Mouse (Mus musculus): ENCODE measurements around the gene 4931423N10Rik. TPM values are rescaled to one million over a fixed set of nuclear protein-coding genes. Genes with fewer than 3 reads are reported as not detected.

4931423N10Rik gene
- polyA plus RNA-seq (2015; fragmentation: Nextera tagmentation; extraction: Ambion mirVana) = 0.11 TPM in 1 of 2 replicates, not detected in the other

GRCm38 (mm10) chr2:23207070-23207526, at the start of gene 4931423N10Rik:
Gene 4931423N10Rik (plus strand): TSS chr2:23207476.

Other genes starting within 250 kb of the 4931423N10Rik start
- gene Abi1, start 167.2 kb upstream of the 4931423N10Rik start, polyA plus RNA-seq (2015; fragmentation: Nextera tagmentation; extraction: Ambion mirVana) = 45.7 and 46.6 TPM in 2 replicates
- 35.7 and 45.8 TPM in 2 replicates for gene Acbd5, start 139.3 kb upstream of the 4931423N10Rik start, polyA plus RNA-seq (2015; fragmentation: Nextera tagmentation; extraction: Ambion mirVana)
- gene Mastl, start 51.5 kb upstream of the 4931423N10Rik start, polyA plus RNA-seq (2015; fragmentation: Nextera tagmentation; extraction: Ambion mirVana) = 3.4 and 3.5 TPM in 2 replicates
- gene Yme1l1, start 51.1 kb upstream of the 4931423N10Rik start, polyA plus RNA-seq (2015; fragmentation: Nextera tagmentation; extraction: Ambion mirVana) = 66.1 and 75.0 TPM in 2 replicates
- 0.14 TPM in 1 of 2 replicates, not detected in the other for gene Nxph2, start 113.8 kb downstream of the 4931423N10Rik start, polyA plus RNA-seq (2015; fragmentation: Nextera tagmentation; extraction: Ambion mirVana)